Mouse (Mus musculus) heart, adult 8-10 months (tissue): ENCODE results near the gene Tctex1d2. TPM values are rescaled to one million over a fixed set of nuclear protein-coding genes. Genes with fewer than 3 reads are reported as not detected.
A peak's percentile ranks its signal among the peaks of the same experiment; 100 is the strongest.
"Not testable (repeated sequence)": the region's sequence is repeated elsewhere in the genome, so short reads cannot be mapped to it uniquely, and the experiment has no call there.

Experiments
- DNase-seq: peaks from one replicate; pipeline ENCODE4 v3.0.0; 2022; ENCODE audit warnings: low spot score
- total RNA-seq, 4 experiments: library from RNA; stranded (reverse); gene quantifications; 2 replicates each; pipeline ENCODE4 v1.2.4; 2022

The Tctex1d2 gene
- total RNA-seq, 4 experiments from 2014 or later: 6.2 to 10.5 (median 8.3) TPM

DNA sequence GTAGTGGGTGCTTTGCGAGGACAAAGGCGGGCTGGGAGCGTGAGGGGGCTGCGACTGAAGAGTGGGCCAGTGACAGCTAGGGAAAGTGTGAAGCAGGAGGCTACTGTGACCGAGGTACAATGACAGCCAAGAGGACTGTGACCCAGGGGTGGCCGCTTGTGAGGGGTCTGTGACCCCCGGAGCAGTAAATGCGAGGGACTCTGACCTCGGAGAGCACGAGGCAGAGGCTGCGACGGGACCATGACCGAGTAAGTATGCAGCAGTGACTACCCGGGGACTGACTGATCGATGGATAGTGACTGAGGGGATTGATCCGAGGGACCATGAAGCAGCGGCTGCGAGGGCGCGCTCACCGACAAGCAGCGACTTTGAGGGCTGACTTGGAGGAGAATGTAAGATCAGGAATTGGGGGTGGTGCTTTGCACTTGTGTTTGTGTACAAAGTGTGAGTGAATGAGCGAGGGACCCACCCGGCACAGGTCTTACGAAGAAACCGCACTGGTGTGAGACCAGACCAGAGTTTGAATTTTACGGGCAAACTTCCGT lies 11.6 kb downstream of the Tctex1d2 start:
- peak; percentile 29 for DNase-seq

DNA sequence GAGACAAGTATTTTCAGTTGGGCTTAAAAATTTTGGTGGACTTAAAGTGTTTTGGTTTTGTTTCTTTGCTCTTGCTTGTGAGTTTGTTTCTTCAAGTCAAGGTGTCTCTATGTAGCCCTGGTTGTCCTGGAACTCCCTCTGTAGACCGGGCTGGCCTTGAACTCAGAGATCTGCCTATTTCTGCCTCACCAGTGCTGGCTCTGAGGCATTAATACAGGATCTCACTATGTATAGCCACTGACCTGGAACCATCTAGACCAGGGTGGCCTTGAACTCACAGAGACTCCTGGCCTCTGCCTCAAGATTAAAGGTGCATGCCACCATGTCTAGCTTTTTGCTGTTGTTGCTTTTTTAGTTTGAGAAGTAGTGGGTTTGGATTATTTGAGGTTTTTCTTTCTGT lies 12.4 kb downstream of the Tctex1d2 start:
- no peak for DNase-seq

DNA sequence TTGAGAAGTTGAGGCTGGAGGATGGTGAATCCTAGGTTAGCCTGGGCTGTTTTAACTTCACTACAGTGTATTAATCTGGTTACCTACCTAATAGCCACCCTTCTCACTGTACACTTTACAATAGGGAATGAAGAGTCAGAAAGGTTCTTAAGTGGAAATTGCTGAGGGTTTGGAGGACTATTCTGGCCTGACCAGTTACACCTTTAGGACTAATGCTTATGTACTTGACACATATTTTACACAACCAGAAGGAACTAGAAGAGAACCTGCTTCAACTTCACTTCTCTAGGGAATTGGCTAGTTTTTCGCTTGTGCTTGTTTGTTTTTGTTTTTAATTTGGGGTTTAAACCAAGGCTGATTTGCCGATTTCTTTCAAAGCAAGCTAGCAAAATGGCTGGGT lies 13.6 kb downstream of the Tctex1d2 start:
- no peak for DNase-seq

DNA sequence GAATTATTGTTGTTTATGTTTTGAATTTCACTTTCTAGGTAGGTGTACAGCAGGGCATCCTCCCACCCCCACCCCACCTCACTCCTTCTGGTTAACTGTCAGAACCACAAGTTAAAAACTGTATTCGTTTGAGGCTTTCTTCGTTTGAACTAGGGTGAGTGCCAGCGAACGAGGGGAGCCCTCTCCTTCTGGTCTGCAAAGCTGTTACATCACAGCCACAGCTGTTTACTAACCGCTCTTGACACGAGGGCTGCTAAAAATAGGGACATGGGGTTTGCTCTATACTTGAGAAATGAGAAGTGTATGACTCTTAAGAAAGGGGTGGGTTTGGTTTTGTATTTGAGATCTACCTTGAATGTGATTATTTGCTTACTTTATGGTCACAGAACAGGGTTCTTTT lies 14.6 kb downstream of the Tctex1d2 start:
- peak; percentile 50 for DNase-seq

DNA sequence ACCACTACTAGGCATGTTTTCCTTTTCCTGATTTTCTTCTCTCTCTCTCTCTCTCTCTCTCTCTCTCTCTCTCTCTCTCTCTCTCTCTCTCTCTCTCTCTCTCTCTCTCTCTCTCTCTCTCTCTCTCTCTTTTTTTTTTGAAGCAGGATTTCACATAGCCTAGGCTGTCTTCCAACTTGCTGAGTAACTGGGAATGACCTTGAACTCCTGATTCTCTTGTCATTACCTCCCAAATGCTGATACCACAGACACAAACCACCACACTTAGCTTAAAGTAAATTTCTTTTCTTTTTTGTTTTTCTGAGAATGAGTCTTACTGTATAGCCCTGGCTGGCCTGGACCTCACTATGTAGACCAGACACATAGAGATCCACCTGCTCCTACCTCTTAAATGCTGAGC lies 15.2 kb downstream of the Tctex1d2 start:
- no peak for DNase-seq

DNA sequence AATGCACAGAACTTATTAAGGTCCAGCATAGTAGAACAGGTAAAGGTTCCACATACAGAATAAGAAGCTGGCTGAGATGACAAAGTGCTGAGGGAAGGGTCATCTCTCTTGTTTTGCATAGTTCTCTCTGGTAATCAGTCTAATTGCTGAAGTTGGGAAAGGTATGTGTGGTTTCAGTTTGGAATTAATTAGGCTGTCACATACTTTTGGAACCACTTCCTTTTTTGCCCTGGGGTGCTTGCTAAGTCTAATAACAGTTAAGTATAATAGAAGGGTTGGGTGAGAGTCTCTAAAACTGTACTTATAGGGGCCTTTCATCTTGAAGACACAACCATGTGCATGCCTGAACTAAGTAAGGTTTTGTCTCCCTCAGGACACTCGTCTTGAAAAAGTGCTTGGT lies 17.2 kb downstream of the Tctex1d2 start:
- DNase-seq: no peak

DNA sequence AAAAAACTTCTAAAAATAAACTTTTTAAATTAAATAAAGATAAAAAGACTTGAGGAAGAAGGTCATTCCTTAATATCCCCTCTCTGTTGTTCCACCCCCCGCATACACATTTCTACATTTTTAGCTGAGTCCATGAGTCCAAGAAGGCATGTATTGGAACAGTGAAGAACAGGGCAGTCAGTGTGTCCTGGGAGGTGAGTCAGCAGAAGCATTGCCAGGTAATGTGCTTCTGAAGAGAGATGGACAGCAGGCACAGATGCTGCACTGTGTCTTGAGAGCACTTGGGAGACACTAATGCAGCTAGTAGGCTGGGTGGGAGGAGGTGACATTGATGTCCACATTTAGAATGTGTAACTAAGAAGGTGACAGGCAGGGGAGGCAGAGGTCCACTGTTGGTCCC lies 17.8 kb downstream of the Tctex1d2 start:
- DNase-seq: no peak

DNA sequence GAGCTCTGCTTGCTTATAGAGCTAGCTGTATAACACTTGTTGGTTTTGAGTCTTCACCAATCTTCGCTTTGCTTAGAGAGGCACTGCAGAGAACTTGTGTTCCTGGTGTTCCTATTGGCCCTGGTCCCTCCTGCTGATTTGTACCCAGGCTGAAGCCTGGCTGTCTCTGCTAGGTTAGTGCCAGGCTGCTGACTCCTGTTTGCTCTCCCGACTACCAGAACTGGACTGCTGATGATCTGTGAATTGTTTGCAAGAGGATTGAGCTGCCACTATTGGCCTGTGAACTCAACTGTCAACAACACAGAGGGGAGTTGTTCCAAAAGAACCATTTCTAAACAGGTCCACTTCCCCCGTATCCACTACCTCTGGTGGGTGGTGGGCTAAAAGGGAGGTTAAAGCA lies 21.9 kb downstream of the Tctex1d2 start:
- no peak for DNase-seq

DNA sequence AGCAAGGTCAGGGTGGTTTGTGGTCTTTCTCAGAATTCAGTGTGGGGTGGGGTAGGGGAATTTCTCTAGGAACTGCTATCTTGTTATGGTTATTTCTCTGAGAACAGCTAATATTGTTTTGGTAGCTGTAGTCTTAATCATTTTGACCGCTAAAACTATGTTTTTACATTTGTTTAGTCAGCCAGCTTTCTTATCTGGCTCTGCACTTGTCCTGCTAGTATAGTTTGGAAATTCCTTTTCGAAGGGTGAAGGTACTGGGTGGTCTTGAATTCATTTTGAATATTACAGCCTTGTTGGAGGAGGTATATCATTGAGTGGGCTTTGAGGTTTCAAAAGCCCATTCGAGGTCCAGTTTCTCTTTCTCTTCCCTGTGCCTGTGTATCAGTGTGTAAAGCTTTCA lies 25.1 kb downstream of the Tctex1d2 start:
- not testable (repeated sequence) for DNase-seq

DNA sequence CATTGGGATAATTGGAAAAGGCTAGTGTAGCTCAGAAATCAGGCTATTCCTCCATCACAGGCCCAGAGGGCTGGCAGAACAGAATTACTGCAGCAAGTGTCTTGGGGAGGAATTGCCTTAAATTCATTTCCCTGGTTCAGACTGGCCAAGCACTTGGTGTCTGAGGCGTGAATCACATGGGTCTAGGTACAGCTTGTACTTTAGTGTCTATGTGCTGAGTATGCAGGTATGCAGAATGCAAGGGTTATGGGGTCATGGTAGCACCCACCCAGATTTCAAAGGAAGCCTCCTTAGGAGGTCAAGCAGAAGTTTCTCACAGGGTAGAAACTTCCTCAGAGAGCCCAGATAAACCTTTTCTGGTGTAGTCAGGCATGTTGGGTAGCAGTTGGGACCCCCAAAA lies 26.1 kb downstream of the Tctex1d2 start:
- no peak for DNase-seq

DNA sequence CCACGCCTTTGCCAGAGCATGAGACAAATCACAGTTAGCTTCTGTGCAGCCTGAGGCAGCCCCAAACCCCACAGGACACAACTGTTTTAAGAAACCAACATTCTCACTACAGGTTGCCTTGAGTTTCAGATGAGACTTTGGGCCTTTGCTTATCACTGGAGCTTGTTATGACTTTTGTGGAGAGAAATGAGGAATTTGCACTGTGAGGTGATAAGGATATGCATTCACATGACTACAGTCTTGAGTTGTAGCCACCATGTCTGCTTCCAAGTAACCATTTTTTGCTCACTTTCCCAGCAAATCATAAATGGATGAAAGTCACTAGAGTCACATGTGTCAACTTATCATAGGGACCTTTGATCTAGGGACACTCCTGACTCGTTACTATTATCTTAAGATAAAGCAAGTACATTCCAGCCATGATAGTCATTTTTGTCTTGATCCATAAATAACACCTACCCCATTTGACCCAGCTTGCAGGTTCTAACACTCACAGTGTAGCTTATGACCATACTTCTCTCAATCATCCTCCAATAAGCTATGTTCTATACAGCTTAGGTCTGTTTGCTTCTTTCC lies 27.1 kb downstream of the Tctex1d2 start:
- DNase-seq: no peak

DNA sequence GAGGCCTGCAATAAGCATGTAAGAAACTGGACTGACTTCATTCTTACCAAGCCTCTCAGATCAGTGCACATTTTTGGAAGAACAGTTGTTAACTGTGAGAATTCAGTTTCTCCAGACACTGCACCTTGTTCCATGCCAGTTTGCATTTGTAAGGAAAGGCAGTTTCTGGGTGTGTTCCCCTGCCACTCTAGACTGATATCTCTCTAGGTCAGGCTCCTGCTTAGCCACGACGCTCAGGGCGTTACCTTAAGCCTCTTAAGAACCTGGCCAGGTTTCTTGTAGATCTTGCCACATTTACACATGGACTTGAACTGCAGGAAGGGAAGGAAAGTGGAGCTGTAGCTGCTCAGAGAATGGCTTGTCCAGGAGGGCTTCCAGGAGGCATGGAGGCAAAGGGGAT lies 30.2 kb downstream of the Tctex1d2 start:
- DNase-seq: no peak

DNA sequence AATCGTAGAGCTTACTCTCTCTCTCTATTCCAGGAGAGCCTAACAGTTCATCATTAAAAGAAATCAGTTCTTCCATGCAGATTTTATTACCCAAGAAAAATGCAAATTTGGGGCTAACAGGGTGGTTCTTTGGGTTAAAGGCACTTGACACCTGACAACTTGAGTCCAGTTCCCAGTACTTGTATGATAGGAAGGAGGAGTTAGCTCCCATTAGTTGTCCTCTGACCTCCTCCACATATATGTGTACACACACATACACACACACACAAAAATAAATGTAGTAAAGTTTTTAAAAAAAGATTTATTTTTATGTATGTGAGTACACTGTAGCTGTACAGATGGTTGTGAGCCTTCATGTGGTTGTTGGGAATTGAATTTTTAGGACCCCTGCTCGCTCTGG lies 30.6 kb downstream of the Tctex1d2 start:
- DNase-seq: no peak

DNA sequence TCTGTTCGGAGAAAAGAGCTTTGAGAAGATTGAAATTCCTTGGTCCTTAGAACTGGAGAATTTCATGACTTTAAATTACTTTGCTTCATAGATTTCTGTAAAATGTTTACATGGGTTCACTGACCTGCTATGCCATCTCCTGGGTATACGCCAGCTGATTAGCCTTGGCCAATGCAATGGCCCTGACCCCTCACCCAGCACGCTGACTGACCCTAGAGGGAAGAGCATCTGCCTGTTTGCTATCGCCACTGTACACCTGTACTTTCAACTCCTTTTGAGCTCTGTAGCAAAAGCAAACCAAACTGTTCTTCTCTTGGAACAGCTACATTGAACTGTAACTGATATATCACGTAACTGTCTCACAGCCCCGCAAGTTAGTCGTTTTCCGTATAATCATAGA lies 33.6 kb downstream of the Tctex1d2 start:
- no peak for DNase-seq

DNA sequence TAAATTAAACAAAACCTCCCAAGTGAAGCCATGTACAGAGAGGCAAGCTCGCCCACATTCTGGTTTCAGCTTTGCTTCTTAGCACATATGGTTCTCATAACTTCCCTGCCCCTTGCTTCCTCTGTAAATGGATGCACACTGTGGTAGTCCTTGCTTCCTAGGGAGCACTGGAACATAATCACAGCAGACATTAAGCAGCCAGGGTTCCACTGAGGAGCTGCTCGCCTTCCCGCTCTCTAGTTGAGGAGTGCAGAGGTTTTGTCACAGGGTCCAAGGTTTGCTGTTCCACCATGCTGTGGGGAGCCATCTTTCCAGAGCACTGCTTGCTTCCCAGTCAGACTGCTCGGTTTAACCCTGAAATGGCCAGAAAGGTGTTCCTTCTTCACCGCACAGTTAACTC lies 35.1 kb downstream of the Tctex1d2 start:
- DNase-seq: no peak

DNA sequence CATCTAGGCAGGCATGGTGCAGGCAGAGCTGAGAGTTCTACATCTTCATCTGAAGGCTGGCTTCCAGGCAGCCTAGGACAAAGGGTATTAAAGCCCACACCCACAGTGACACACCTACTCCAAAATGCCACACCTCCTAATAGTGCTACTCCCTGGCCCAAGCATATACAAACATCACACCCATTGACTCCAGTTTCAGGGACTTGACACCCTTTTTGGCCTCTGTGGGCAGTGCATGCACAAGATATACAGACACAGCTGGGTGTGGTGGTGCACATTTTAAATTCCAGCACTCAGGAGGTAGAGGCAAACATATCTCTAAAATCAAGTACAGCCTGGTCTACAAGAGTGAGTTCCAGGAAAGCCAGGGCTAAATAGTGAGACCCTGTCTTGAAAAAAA lies 36.6 kb downstream of the Tctex1d2 start:
- DNase-seq: no peak

DNA sequence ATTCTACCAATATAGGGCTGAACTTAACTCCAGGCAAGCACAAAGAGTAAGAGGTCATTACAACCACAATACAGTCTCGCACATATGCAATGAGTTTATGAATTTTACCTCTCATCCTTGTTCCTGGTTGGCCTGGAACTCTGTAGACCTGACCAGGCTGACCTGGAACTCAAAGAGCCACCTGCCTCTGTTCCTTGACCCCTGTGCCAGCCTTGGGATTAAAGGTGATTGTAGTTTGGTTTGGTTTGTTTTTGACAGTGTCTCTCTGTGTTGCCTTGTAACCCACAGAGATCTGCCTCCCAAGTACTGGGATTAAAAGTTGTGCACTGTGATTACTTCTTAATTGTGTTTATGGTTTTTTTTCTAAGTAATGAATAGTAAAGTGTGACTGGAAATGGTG lies 37.3 kb downstream of the Tctex1d2 start:
- no peak for DNase-seq

DNA sequence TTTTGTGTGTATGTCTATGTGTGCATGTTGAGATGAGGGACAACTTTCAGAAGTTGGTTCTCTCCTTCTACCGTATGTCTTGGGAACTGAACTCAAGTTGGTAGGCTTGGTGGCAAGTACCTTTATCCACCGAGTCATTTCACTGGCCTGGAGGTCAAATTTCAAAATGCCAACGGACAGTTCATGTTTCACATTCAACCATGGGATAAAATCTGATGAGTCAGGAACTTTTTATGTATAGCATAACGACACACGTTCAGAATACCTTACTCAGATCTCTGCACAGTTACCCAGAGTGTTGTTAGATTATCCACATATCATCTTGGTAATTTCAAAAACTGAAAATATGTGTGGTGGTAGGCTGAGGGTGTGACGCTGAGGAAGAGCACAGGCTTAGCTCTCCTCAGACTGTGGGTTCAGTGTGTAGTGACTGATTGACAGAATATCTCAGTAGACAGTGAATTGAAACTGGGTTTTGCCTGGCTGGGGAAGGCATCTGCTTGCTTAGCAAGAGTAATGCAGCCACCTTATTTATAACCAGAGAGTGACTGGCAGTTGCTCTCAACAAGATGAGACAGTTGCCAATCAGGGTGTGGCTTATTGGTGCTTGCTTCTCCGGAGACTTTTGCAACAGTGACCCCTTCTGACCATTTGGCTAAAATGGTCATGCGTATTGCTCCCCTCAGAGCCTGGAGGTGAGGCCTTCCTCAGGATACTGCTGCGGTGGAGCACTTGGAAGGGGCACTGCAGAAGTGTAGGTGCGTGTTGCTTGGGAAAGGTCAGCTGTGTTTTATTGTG lies 38.3 kb downstream of the Tctex1d2 start:
- DNase-seq: peak; percentile 75

DNA sequence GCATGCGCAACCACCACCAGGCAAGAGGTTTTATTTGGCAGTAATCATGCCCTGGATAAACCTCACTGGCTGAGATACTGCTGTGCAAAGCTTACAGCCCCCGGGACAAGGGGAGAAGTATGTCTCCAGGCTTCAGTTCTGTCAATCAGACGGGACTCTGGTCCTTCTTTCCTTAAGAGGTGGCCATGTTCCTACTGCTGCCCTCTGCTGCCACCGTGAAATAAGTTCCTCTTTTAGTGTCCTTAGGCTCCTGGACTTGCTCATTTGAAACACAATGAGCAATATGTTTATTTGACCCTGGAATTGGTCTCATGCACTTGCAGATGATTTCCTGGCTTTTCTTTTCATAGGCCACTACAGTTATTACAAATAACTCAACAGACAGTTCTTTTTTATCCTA lies 41.0 kb downstream of the Tctex1d2 start:
- no peak for DNase-seq

DNA sequence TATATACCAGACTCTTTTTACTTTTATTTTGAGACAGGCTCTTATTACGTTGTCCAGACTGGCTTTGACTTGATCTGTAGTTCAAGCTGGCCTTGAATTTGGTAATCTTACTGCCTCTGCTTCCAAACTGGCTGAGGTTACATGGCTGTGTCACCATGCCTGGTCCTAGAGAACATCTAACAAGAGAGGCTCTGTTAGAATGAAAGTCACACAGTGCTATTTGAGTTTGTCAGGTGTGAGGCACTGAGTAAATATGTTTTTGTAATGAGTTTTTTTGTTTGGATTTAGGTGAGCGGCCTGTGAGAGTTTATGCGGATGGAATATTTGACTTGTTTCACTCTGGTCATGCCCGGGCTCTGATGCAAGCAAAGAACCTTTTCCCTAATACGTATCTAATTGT lies 42.2 kb downstream of the Tctex1d2 start:
- DNase-seq: no peak

DNA sequence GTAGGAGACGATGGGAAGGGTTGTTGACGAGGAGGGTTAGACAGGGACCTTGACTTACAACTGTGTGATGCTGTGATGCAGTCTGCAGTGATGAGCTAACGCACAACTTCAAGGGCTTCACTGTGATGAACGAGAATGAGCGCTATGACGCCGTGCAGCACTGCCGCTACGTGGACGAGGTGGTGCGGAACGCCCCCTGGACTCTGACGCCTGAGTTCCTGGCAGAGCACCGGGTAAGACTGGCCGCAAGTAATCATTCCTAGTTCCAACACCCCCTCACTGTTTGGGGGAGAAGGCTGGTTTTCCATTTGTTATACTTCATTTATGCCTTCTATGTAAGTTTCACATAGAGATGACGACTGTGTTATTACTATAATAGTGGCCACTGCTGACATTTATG lies 43.4 kb downstream of the Tctex1d2 start:
- no peak for DNase-seq

DNA sequence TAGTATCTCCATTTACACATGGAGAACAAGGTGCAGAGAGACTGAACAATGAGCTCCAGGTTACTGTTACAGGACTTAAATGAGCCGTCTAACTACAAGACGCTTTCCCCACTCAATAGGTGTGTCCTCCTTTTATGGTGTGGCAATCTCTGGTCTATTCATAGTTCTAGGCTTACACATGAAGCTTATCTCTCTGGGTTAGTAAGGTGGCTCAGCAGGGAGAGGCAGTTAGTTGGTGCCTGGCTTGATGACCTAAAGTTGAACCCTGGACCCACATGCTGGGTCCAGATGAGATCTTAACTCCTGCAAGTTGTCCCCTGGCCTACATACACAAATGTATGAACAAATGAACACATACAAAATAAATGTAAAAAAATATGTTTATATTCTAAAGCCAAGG lies 43.9 kb downstream of the Tctex1d2 start:
- peak; percentile 13 for DNase-seq

DNA sequence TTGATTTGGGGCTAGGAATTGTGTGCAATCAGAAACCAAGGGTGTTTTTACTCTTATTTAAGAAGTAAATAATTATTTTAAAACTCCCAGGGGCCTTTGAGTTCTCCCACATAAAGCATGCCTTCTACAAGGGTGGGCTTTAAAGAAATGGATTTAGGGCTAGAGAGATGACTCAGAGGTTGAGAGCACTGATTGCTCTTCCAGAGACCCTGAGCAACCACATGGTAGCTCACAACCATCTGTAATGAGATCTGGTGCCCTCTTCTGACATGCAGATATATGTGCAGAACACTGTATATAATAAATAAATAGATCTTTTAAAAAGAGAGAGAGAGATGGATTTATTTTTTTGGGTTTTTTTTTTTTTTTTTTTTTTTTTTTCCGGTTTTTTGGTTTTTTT lies 45.4 kb downstream of the Tctex1d2 start:
- DNase-seq: no peak
